Mouse (Mus musculus) MEL (cell line): ENCODE measurements around the gene Nup93. TPM values are rescaled to one million over a fixed set of nuclear protein-coding genes. Genes with fewer than 3 reads are reported as not detected.

Source experiments
- DNase-seq: peaks from one replicate; pipeline ENCODE4 v3.0.0; 2011; ENCODE audit warnings: low read depth, low spot score
- H3K27ac ChIP-seq: 2 replicates; pipeline ENCODE4 v1.5.1; 2012; ENCODE audit warnings: low read depth, mild to moderate bottlenecking, control low read depth, low read length, moderate library complexity; ENCODE audit not compliant: control insufficient read depth
- H3K27me3 ChIP-seq, 2 experiments: fragments of 150-350 bp in 1 of 2; sonication (generic) in 1 of 2; 2 replicates each; pipeline ENCODE4 v1.6.1; 2012; ENCODE audit warnings: low read length in 2 of 2, mild to moderate bottlenecking in 2 of 2, improper control_type of control experiment in 1 of 2, moderate library complexity in 1 of 2; ENCODE audit not compliant: insufficient read depth in 2 of 2, control insufficient read depth in 1 of 2
- H3K36me3 ChIP-seq, 2 experiments: 2 replicates each; pipeline ENCODE4 v1.6.1; 2012 to 2014; ENCODE audit warnings: low read length in 2 of 2, improper control_type of control experiment in 1 of 2, inconsistent platforms in 1 of 2, mild to moderate bottlenecking in 1 of 2; ENCODE audit not compliant: insufficient read depth in 2 of 2, control insufficient read depth in 1 of 2
- H3K4me1 ChIP-seq, 2 experiments: fragments of 150-350 bp in 1 of 2; sonication (generic) in 1 of 2; 2 replicates each; pipeline ENCODE4 v1.6.1; 2012; ENCODE audit warnings: low read length in 2 of 2, improper control_type of control experiment in 1 of 2, mild to moderate bottlenecking in 1 of 2; ENCODE audit not compliant: insufficient read depth in 2 of 2, control insufficient read depth in 1 of 2
- H3K4me3 ChIP-seq, 2 experiments: fragments of 150-350 bp in 1 of 2; sonication (generic) in 1 of 2; 2 replicates each; pipeline ENCODE4 v1.5.1; 2012; ENCODE audit warnings: low read depth in 2 of 2, low read length in 2 of 2, mild to moderate bottlenecking in 2 of 2, moderate library complexity in 2 of 2, control low read depth in 1 of 2, improper control_type of control experiment in 1 of 2; ENCODE audit not compliant: control insufficient read depth in 1 of 2, insufficient read depth in 1 of 2
- H3K79me2 ChIP-seq: 2 replicates; pipeline ENCODE4 v1.6.1; 2012; ENCODE audit warnings: mild to moderate bottlenecking, low read length, moderate library complexity; ENCODE audit not compliant: control insufficient read depth, poor library complexity, insufficient read depth
- H3K9ac ChIP-seq: 2 replicates; pipeline ENCODE4 v1.6.1; 2012; ENCODE audit warnings: low read depth, mild to moderate bottlenecking, control low read depth, low read length, moderate library complexity; ENCODE audit not compliant: control insufficient read depth, poor library complexity, severe bottlenecking
- H3K9me3 ChIP-seq: fragments of 150-350 bp; sonication (generic); replicated peaks from 2 replicates; pipeline ENCODE4 v1.6.1; 2012; ENCODE audit warnings: mild to moderate bottlenecking, low read length, improper control_type of control experiment, moderate library complexity; ENCODE audit not compliant: insufficient read depth
- BHLHE40 ChIP-seq: IDR thresholded peaks from 2 replicates; pipeline ENCODE4 v1.6.1; 2012; ENCODE audit warnings: low read depth, mild to moderate bottlenecking, inconsistent platforms, low read length, improper control_type of control experiment, borderline replicate concordance
- CHD1 ChIP-seq: IDR thresholded peaks from 2 replicates; pipeline ENCODE4 v1.6.1; 2012; ENCODE audit warnings: low read depth, mild to moderate bottlenecking, inconsistent platforms, low read length, improper control_type of control experiment
- CHD2 ChIP-seq: IDR thresholded peaks from 2 replicates; pipeline ENCODE4 v1.6.1; 2011; ENCODE audit warnings: low read length, improper control_type of control experiment
- CTCF ChIP-seq, 3 experiments: IDR thresholded peaks in 2 of 3; conservative IDR thresholded peaks in 1 of 3; 2 replicates each; pipeline ENCODE4 v1.5.1; 2011 to 2012; ENCODE audit warnings: low read length in 3 of 3, low read depth in 2 of 3, mild to moderate bottlenecking in 2 of 3, improper control_type of control experiment in 1 of 3, inconsistent platforms in 1 of 3, mixed read lengths in 1 of 3, moderate library complexity in 1 of 3; ENCODE audit not compliant: control insufficient read depth in 1 of 3, insufficient read depth in 1 of 3, poor library complexity in 1 of 3, severe bottlenecking in 1 of 3
- E2F4 ChIP-seq: IDR thresholded peaks from 2 replicates; pipeline ENCODE4 v1.6.1; 2011; ENCODE audit warnings: low read depth, low read length, improper control_type of control experiment, borderline replicate concordance
- ELF1 ChIP-seq: IDR thresholded peaks from 2 replicates; pipeline ENCODE4 v1.6.1; 2014; ENCODE audit warnings: low read depth, mild to moderate bottlenecking, inconsistent platforms, low read length, improper control_type of control experiment, moderate library complexity
- EP300 ChIP-seq, 2 experiments: IDR thresholded peaks; 2 replicates each; pipeline ENCODE4 v1.6.1; 2011; ENCODE audit warnings: improper control_type of control experiment in 2 of 2, low read length in 2 of 2, low read depth in 1 of 2, mild to moderate bottlenecking in 1 of 2
- ETS1 ChIP-seq: IDR thresholded peaks from 2 replicates; pipeline ENCODE4 v1.6.1; 2012; ENCODE audit warnings: low read depth, mild to moderate bottlenecking, inconsistent platforms, low read length, improper control_type of control experiment, moderate library complexity
- GABPA ChIP-seq: IDR thresholded peaks from 2 replicates; pipeline ENCODE4 v1.6.1; 2012; ENCODE audit warnings: low read depth, mild to moderate bottlenecking, inconsistent platforms, low read length, improper control_type of control experiment, moderate library complexity
- GATA1 ChIP-seq: IDR thresholded peaks from 2 replicates; pipeline ENCODE4 v1.6.1; 2011; ENCODE audit warnings: low read depth, low read length, improper control_type of control experiment
- HCFC1 ChIP-seq: IDR thresholded peaks from 2 replicates; pipeline ENCODE4 v1.6.1; 2012; ENCODE audit warnings: low read depth, mild to moderate bottlenecking, inconsistent platforms, low read length, improper control_type of control experiment, moderate library complexity
- JUND ChIP-seq: IDR thresholded peaks from 2 replicates; pipeline ENCODE4 v1.6.1; 2011; ENCODE audit warnings: low read depth, mild to moderate bottlenecking, improper control_type of control experiment, low read length
- KAT2A ChIP-seq: conservative IDR thresholded peaks from 2 replicates; pipeline ENCODE4 v1.6.1; 2012; ENCODE audit warnings: low read depth, low read length, improper control_type of control experiment, inconsistent platforms
- MAFK ChIP-seq: IDR thresholded peaks from 2 replicates; pipeline ENCODE4 v1.6.1; 2011; ENCODE audit warnings: low read depth, mild to moderate bottlenecking, low read length, improper control_type of control experiment, borderline replicate concordance
- MAX ChIP-seq: IDR thresholded peaks from 2 replicates; pipeline ENCODE4 v1.6.1; 2011; ENCODE audit warnings: low read length, improper control_type of control experiment
- MAZ ChIP-seq: IDR thresholded peaks from 2 replicates; pipeline ENCODE4 v1.6.1; 2012; ENCODE audit warnings: low read depth, mild to moderate bottlenecking, inconsistent platforms, low read length, improper control_type of control experiment
- MEF2A ChIP-seq: IDR thresholded peaks from 2 replicates; pipeline ENCODE4 v1.6.1; 2014; ENCODE audit warnings: low read depth, mild to moderate bottlenecking, inconsistent platforms, low read length, improper control_type of control experiment; ENCODE audit not compliant: poor library complexity, insufficient replicate concordance, severe bottlenecking; ENCODE audit errors: extremely low read depth
- MXI1 ChIP-seq: IDR thresholded peaks from 2 replicates; pipeline ENCODE4 v1.6.1; 2011; ENCODE audit warnings: mild to moderate bottlenecking, low read depth, low read length, improper control_type of control experiment
- MYB ChIP-seq: IDR thresholded peaks from 2 replicates; pipeline ENCODE4 v1.6.1; 2011; ENCODE audit warnings: mild to moderate bottlenecking, low read depth, low read length, improper control_type of control experiment
- MYC ChIP-seq: IDR thresholded peaks from 2 replicates; pipeline ENCODE4 v1.6.1; 2011; ENCODE audit warnings: low read depth, mild to moderate bottlenecking, low read length, improper control_type of control experiment, moderate library complexity
- NELFE ChIP-seq: IDR thresholded peaks from 2 replicates; pipeline ENCODE4 v1.6.1; 2011; ENCODE audit warnings: low read depth, low read length, improper control_type of control experiment
- NRF1 ChIP-seq: IDR thresholded peaks from 2 replicates; pipeline ENCODE4 v1.6.1; 2014; ENCODE audit warnings: low read depth, mild to moderate bottlenecking, inconsistent platforms, low read length, improper control_type of control experiment, moderate library complexity; ENCODE audit not compliant: poor library complexity, insufficient read depth, severe bottlenecking
- POLR2A ChIP-seq, 2 experiments: IDR thresholded peaks; 2 replicates each; pipeline ENCODE4 v1.6.1; 2011 to 2012; ENCODE audit warnings: low read length in 2 of 2, mild to moderate bottlenecking in 2 of 2, control low read depth in 1 of 2, improper control_type of control experiment in 1 of 2, low read depth in 1 of 2, moderate library complexity in 1 of 2; ENCODE audit not compliant: control insufficient read depth in 1 of 2, insufficient read depth in 1 of 2, poor library complexity in 1 of 2
- POLR2AphosphoS2 ChIP-seq: IDR thresholded peaks from 2 replicates; pipeline ENCODE4 v1.6.1; 2011; ENCODE audit warnings: low read length, improper control_type of control experiment
- RAD21 ChIP-seq: IDR thresholded peaks from 2 replicates; pipeline ENCODE4 v1.6.1; 2011; ENCODE audit warnings: mild to moderate bottlenecking, low read depth, low read length, improper control_type of control experiment
- RCOR1 ChIP-seq: IDR thresholded peaks from 2 replicates; pipeline ENCODE4 v1.6.1; 2012; ENCODE audit warnings: low read depth, mild to moderate bottlenecking, inconsistent platforms, low read length, improper control_type of control experiment
- SIN3A ChIP-seq: IDR thresholded peaks from 2 replicates; pipeline ENCODE4 v1.6.1; 2012; ENCODE audit warnings: low read length, improper control_type of control experiment, inconsistent platforms
- SMC3 ChIP-seq: IDR thresholded peaks from 2 replicates; pipeline ENCODE4 v1.6.1; 2011; ENCODE audit warnings: low read depth, low read length, improper control_type of control experiment
- TAL1 ChIP-seq: IDR thresholded peaks from 2 replicates; pipeline ENCODE4 v1.6.1; 2012; ENCODE audit warnings: mild to moderate bottlenecking, inconsistent platforms, low read length, moderate library complexity, mixed read lengths
- TBP ChIP-seq: IDR thresholded peaks from 2 replicates; pipeline ENCODE4 v1.8.0; 2011; ENCODE audit warnings: low read depth, low read length, improper control_type of control experiment
- TCF12 ChIP-seq: IDR thresholded peaks from 2 replicates; pipeline ENCODE4 v1.6.1; 2014; ENCODE audit warnings: low read depth, mild to moderate bottlenecking, inconsistent platforms, low read length, improper control_type of control experiment, moderate library complexity
- UBTF ChIP-seq: IDR thresholded peaks from 2 replicates; pipeline ENCODE4 v1.6.1; 2012; ENCODE audit warnings: low read depth, mild to moderate bottlenecking, inconsistent platforms, low read length, improper control_type of control experiment, moderate library complexity, borderline replicate concordance; ENCODE audit not compliant: insufficient read depth
- USF1 ChIP-seq: IDR thresholded peaks from 2 replicates; pipeline ENCODE4 v1.6.1; 2014; ENCODE audit warnings: low read depth, mild to moderate bottlenecking, inconsistent platforms, low read length, improper control_type of control experiment, moderate library complexity
- USF2 ChIP-seq, 2 experiments: IDR thresholded peaks; 2 replicates each; pipeline ENCODE4 v1.6.1; 2011 to 2012; ENCODE audit warnings: improper control_type of control experiment in 2 of 2, low read length in 2 of 2, borderline replicate concordance in 1 of 2, inconsistent platforms in 1 of 2, low read depth in 1 of 2, mild to moderate bottlenecking in 1 of 2; ENCODE audit not compliant: insufficient read depth in 1 of 2
- ZC3H11A ChIP-seq: IDR thresholded peaks from 2 replicates; pipeline ENCODE4 v1.6.1; 2012; ENCODE audit warnings: low read depth, mild to moderate bottlenecking, inconsistent platforms, low read length, improper control_type of control experiment
- ZKSCAN1 ChIP-seq: IDR thresholded peaks from 2 replicates; pipeline ENCODE4 v1.6.1; 2012; ENCODE audit warnings: low read depth, mild to moderate bottlenecking, inconsistent platforms, low read length, improper control_type of control experiment, moderate library complexity
- ZMIZ1 ChIP-seq: IDR thresholded peaks from 2 replicates; pipeline ENCODE4 v1.6.1; 2012; ENCODE audit warnings: low read depth, mild to moderate bottlenecking, inconsistent platforms, low read length, improper control_type of control experiment, moderate library complexity
- ZNF384 ChIP-seq: IDR thresholded peaks from 2 replicates; pipeline ENCODE4 v1.6.1; 2012; ENCODE audit warnings: low read depth, mild to moderate bottlenecking, inconsistent platforms, low read length, improper control_type of control experiment
- polyA plus RNA-seq, 2 experiments: library from polyadenylated mRNA; stranded (reverse) in 1 of 2; unstranded in 1 of 2; fragments of >175 nt in 1 of 2; fragments of >200 nt in 1 of 2; gene quantifications; 2 replicates each; pipeline versions ENCODE4 v1.2.1 to v1.2.4; 2012; ENCODE audit warnings: low replicate concordance in 2 of 2, low read depth in 1 of 2; ENCODE audit not compliant: insufficient read length in 2 of 2, insufficient read depth in 1 of 2, missing spikeins in 1 of 2
- total RNA-seq: library from RNA; depleted of rRNA; stranded (reverse); fragments of 300-350 nt; gene quantifications from 2 replicates; pipeline ENCODE4 v1.2.3, GENCODE M21; 2012

Gene Nup93
- total and polyA plus RNA-seq, 3 experiments, result 71.6 to 292 (median 110) TPM

DNA sequence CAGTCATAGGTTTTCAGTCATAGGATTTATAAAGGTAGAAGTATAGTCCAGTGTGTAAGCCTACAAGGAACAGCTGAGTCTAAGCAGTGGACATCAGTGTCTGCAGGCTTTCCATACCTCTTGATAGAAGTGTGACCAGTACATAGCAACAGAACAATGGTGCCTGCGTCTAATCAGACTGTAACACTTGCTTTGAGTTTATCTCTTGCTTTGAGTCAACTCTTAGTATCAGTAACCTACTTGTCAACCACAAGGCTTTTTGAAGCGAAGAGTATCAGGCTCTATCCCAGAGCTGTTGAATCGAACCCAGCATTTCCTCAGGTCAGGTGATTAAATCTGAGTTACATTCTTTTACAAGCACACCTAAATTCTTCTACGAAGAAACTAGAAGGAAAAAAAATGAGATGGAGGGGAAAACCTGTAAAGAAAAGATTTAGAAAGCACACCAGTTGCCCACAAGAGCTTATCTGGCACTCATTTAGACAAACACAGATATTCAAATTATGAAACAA is 25.9 kb downstream of the Nup93 start:
- Histone ChIP-seq H3K79me2 (peaks cover 12% of the 10 kb centered on the region), H3K27me3 (no peaks in the 10 kb centered on the region), H3K27ac (peak overlapping the region; percentile 8; the same call in 1 of the 2 replicates), H3K9ac (no peak overlapping the region), H3K4me3 (no peak overlapping the region), H3K4me1 (peaks cover 11 to 12% of the 10 kb centered on the region in 2 experiments), H3K9me3 (no peaks in the 10 kb centered on the region), H3K36me3 (peaks cover 6 to 31% of the 10 kb centered on the region in 2 experiments)
- peak; percentile 74 for DNase-seq
- TF ChIP-seq TCF12 (peak; percentile 92), ETS1 (peak; percentile 65; the same call in 1 of the 2 replicates), POLR2AphosphoS2 (no peak), NRF1 (no peak), GATA1 (peak; percentile 95), MAFK (0 out of 2 replicates have a peak, but pooled peaks have one; percentile 40), SMC3 (no peak), ZNF384 (no peak), SIN3A (peak; percentile 51; the same call in 1 of the 2 replicates), JUND (no peak), MXI1 (peak; percentile 59), TBP (no peak), ZC3H11A (no peak), USF1 (peak; percentile 74), UBTF (no peak), E2F4 (no peak), POLR2A (IDR thresholded peaks at IDR 0.05; ENCODE audit: control insufficient read depth in 1 of 2, insufficient read depth in 1 of 2, low read depth in 1 of 2, low read length in 2 of 2, poor library complexity in 1 of 2) (no peak), KAT2A (no peak), EP300 (IDR thresholded peaks at IDR 0.05; ENCODE audit: low read depth in 1 of 2, low read length in 2 of 2) (peak; percentile 90 to 91), TAL1 (peak; percentile 71), ZKSCAN1 (no peak), NELFE (no peak), MYC (no peak), RCOR1 (peak; percentile 92), CHD1 (no peak), RAD21 (no peak), ZMIZ1 (no peak), ELF1 (no peak), CTCF (IDR thresholded peaks at IDR 0.05 in 2 of 3, conservative IDR thresholded peaks at IDR 0.05 in 1 of 3; ENCODE audit: control insufficient read depth in 1 of 3, insufficient read depth in 1 of 3, low read depth in 2 of 3, low read length in 3 of 3, poor library complexity in 1 of 3, severe bottlenecking in 1 of 3) (no peak), MYB (peak; percentile 62; the same call in 1 of the 2 replicates), GABPA (no peak), MAX (no peak), BHLHE40 (peak; percentile 68; the same call in 1 of the 2 replicates), HCFC1 (no peak), MAZ (no peak), USF2 (IDR thresholded peaks at IDR 0.05; ENCODE audit: borderline replicate concordance in 1 of 2, insufficient read depth in 1 of 2, low read depth in 1 of 2, low read length in 2 of 2) (no peak), MEF2A (no peak), CHD2 (no peak)
